Mouse (Mus musculus) spleen, adult 10 weeks (tissue): ENCODE measurements around the gene Hexb. TPM values are rescaled to one million over a fixed set of nuclear protein-coding genes. Genes with fewer than 3 reads are reported as not detected.

Experiments
- polyA plus RNA-seq: library from polyadenylated mRNA; stranded (reverse); fragments of 350-450 nt; fragmentation: Illumina TruSeq; extraction: RNeasy Lipid Tissue Mini Kit (QIAGEN cat#74804); gene quantifications from one replicate; pipeline ENCODE4 v1.2.3, GENCODE M21; 2015; ENCODE audit warnings: low replicate concordance; ENCODE audit not compliant: insufficient read depth

The Hexb gene
- 155 TPM for polyA plus RNA-seq

DNA sequence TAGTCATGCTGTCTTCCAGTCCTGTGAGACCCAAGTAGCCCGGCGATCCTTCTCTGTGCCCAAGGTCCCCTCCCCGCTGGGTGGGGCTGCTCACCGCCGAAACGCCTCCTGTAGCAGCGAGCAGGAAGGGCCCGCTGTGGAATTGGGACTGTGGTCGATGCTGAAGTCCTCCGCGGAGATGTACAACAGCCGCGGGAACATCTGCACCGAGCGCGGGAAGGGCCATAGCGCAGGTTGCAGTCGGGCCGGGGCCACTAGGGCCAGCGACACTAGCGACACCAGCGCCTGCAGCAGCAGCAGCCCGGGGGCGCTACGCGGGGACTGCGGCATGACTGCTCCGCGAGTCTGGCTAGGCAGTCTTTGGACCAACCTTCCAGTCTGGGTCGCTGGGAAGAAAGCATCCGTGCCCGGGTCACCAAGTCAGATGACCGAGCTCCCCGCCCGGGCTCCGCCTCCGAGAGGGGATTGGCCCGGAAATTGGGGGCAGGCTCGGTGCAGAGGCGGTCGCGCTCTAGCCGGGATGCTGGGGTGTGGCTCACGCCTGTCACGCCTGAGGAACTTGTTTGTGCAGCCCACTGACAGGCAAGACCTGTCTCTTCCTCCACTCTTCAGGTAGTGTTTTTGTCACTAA lies at the start of gene Hexb:
Gene Hexb, minus strand, starts transcription at position 426 of the 631 bp plus-strand sequence.

GRCm38 (mm10) chr13:97240965-97241786 lies 43.0 kb upstream of the Hexb start, which contains the start of gene Enc1:
Gene Enc1 (plus strand): TSS chr13:97241105.

DNA sequence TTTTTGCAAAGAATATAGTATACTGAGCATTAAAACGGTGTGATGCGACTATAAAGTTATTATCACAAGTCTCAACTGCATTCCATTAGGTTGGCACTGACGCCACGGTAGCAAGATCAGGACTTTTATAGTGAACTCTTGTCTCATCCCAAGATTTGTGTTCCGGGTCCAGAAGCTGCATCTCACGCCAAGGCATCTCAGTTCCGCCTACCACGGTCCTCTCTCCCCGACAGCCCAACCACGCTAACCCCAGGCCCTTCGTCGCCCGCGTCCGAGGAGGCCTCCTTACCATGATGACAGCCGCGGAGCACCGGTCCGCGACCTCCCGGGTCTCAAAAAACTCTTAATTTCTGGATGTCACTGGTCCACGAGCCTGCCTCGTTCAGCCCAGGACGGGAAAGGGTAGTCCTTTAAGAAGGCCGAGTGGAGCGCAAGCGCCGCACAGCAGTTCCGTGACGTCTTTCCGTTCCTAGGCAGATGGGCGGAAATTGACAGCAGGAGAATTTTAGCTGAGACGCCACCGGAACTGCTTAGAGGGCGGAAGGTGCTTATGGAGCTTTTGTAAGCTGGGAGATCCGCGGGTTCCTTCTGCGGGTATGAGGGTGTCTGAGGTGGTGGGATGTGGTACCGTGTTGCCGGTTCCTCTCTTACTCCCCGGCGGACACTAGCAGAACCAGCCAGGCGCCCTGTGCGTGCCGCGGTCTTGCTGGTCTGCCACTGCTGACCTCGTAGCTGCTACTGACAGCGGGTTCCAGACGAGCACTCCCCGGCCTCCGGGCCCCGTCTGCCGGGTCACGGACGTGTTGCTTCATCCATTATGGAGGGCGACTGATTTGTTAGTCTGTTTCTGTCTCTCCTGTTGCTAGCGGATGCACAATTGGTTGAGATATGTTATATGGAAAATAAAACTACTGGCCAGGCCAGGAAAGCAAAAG lies 60.4 kb downstream of the Hexb start, which contains the start of the genes Gfm2 and Nsa2:
Gene Gfm2, plus strand, starts transcription at position 472 of the 935 bp plus-strand sequence.
Gene Nsa2, minus strand, starts transcription at position 472 of the 935 bp plus-strand sequence.

Other genes with a start within 250 kb of the Hexb start
- gene 1700029F12Rik, start 164.0 kb downstream of the Hexb start, polyA plus RNA-seq = not detected
- gene Fam169a, start 131.1 kb downstream of the Hexb start, polyA plus RNA-seq = 0.07 TPM
- gene Gm6169, start 99.1 kb downstream of the Hexb start, polyA plus RNA-seq = 0.61 TPM
- 43.3 TPM for gene Gfm2, start 60.4 kb downstream of the Hexb start, polyA plus RNA-seq
- gene Nsa2, start 60.4 kb downstream of the Hexb start, polyA plus RNA-seq = 366 TPM
- gene Enc1, start 42.7 kb upstream of the Hexb start, polyA plus RNA-seq = 10.3 TPM